ENCODE assay signal across 7 mouse cellular contexts in genomic region chr17:34152923-34153322, GRCm38 (mm10). TPM values are rescaled to one million over a fixed set of nuclear protein-coding genes. Genes with fewer than 3 reads are reported as not detected.
A peak's percentile ranks its signal among the peaks of the same experiment; 100 is the strongest.
DNase-seq lines count a peak whose midpoint lies in the region; ATAC-seq and TF ChIP-seq lines count a peak whose summit lies in the region.

Gene H2-DMb1 (plus strand): TSS chr17:34153072.

- H3K36me3 ChIP-seq in limb, embryonic 11.5 days (ENCODE audit: control insufficient read depth, insufficient read depth, low read length): no peaks in the 10 kb centered on the region
- no peaks in the 10 kb centered on the region for H3K36me3 ChIP-seq in limb, embryonic 10.5 days
- H3K36me3 ChIP-seq in kidney, postnatal 0 days (ENCODE audit: insufficient read depth, low read length): no peaks in the 10 kb centered on the region

- 72% methylated on average over 4 of the region's 4 CpGs for WGBS in limb, embryonic 11.5 days
- 61% methylated on average over 4 of the region's 4 CpGs for WGBS in limb, embryonic 10.5 days
- WGBS in kidney, postnatal 0 days: 49% methylated on average over 4 of the region's 4 CpGs

- H3K4me2 ChIP-seq in limb, embryonic 11.5 days (ENCODE audit: low read depth, severe bottlenecking): no peak within 1 kb of the TSS
- peak within 1 kb of the TSS; percentile 36 for H3K4me2 ChIP-seq in kidney, postnatal 0 days (ENCODE audit: low read length)

- intact Hi-C loops in gastrocnemius, postnatal 36 days (cut with DNase I): no loop called here

- no peak within 1 kb of the TSS for H3K4me3 ChIP-seq in limb, embryonic 11.5 days (ENCODE audit: low read depth, low read length)
- H3K4me3 ChIP-seq in limb, embryonic 10.5 days: no peak within 1 kb of the TSS
- H3K4me3 ChIP-seq in brown adipose tissue, adult 24 weeks (ENCODE audit: insufficient read depth, low read depth, low read length): peak within 1 kb of the TSS; percentile 43
- no peak within 1 kb of the TSS for H3K4me3 ChIP-seq in kidney, postnatal 0 days (replicated peaks; ENCODE audit: low read depth, low read length)

- no peak for ATAC-seq in limb, embryonic 11.5 days (ENCODE audit: insufficient number of reproducible peaks, low FRiP score, low TSS enrichment, low read depth)
- ATAC-seq in kidney, postnatal 0 days (replicated peaks; ENCODE audit: low FRiP score, low read depth): peak; percentile 88

- no peaks in the 10 kb centered on the region for H3K9me3 ChIP-seq in limb, embryonic 11.5 days (ENCODE audit: control insufficient read depth, low read length)
- H3K9me3 ChIP-seq in limb, embryonic 10.5 days (replicated peaks): no peaks in the 10 kb centered on the region
- H3K9me3 ChIP-seq in kidney, postnatal 0 days (replicated peaks; ENCODE audit: low read length): no peaks in the 10 kb centered on the region

- H3K27me3 ChIP-seq in limb, embryonic 11.5 days (ENCODE audit: control insufficient read depth, insufficient read depth, low read length): no peaks in the 10 kb centered on the region
- H3K27me3 ChIP-seq in limb, embryonic 10.5 days (ENCODE audit: low read depth, poor library complexity, severe bottlenecking): peaks cover 7% of the 10 kb centered on the region; the same call in 1 of the 2 replicates
- H3K27me3 ChIP-seq in kidney, postnatal 0 days (ENCODE audit: insufficient read depth, low read length): no peaks in the 10 kb centered on the region

- H3K4me1 ChIP-seq in limb, embryonic 11.5 days (ENCODE audit: control insufficient read depth, insufficient read depth, low read length): no peaks in the 10 kb centered on the region
- H3K4me1 ChIP-seq in limb, embryonic 10.5 days: no peaks in the 10 kb centered on the region
- H3K4me1 ChIP-seq in brown adipose tissue, adult 24 weeks (ENCODE audit: control insufficient read depth, insufficient read depth, insufficient read length, low read length): no peaks in the 10 kb centered on the region
- no peaks in the 10 kb centered on the region for H3K4me1 ChIP-seq in kidney, postnatal 0 days (replicated peaks; ENCODE audit: insufficient read depth, low read length)

- no peak for TF ChIP-seq CTCF in kidney, postnatal 0 days (IDR thresholded peaks at IDR 0.05; ENCODE audit: low read depth)

- H3K27ac ChIP-seq in limb, embryonic 11.5 days (replicated peaks; ENCODE audit: low read depth, low read length): no peak within 1 kb of the TSS
- H3K27ac ChIP-seq in limb, embryonic 10.5 days: no peak within 1 kb of the TSS
- H3K27ac ChIP-seq in brown adipose tissue, adult 24 weeks (replicated peaks; ENCODE audit: low read depth, low read length): peak within 1 kb of the TSS; percentile 29; the same call in 1 of the 2 replicates
- no peak within 1 kb of the TSS for H3K27ac ChIP-seq in kidney, postnatal 0 days

- DNase-seq in limb, embryonic 11.5 days (ENCODE audit: low spot score): peak; percentile 28
- DNase-seq in limb, embryonic 10.5 days (ENCODE audit: low spot score): no peak
- DNase-seq in MN1 (ENCODE audit: low spot score): peak; percentile 77
- DNase-seq in kidney, postnatal 0 days (ENCODE audit: low spot score): peak; percentile 91
- peak; percentile 39 for DNase-seq in retina, adult 2 months (ENCODE audit: low read depth, low spot score)
- DNase-seq in gastrocnemius, postnatal 36 days: no peak

- no peak within 1 kb of the TSS for H3K9ac ChIP-seq in limb, embryonic 11.5 days (ENCODE audit: low read length)
- H3K9ac ChIP-seq in kidney, postnatal 0 days (ENCODE audit: low read depth, low read length): no peak within 1 kb of the TSS

RNA-seq across cellular contexts. Expression of gene H2-DMb1, which starts in this region (rescaled TPM):
- polyA plus RNA-seq in limb, embryonic 11.5 days (2014; fragmentation: Nextera tagmentation; extraction: Ambion mirVana): 0.45 and 0.61 TPM in 2 replicates
- 0.18 and 0.51 TPM in 2 replicates for polyA plus RNA-seq in limb, embryonic 10.5 days (2016; fragmentation: Nextera tagmentation; extraction: Ambion mirVana)
- 11.1 and 14.7 TPM in 2 replicates for polyA plus RNA-seq in brown adipose tissue, adult 24 weeks (2012; ENCODE audit: insufficient read depth, insufficient read length, missing spikeins)
- polyA plus RNA-seq in kidney, postnatal 0 days (2015; fragmentation: Nextera tagmentation; extraction: Ambion mirVana): 12.9 and 13.5 TPM in 2 replicates
- 1 to 10 TPM in 1 of 2 experiments, under 1 TPM in 1; 0.71 to 1.2 TPM for total RNA-seq in gastrocnemius, postnatal 36 days (2021)

Comparison
In these comparisons a context has a peak if more than half of its experiments do, and no peak if none do; other contexts are left out.
1. Peak in DNase-seq in limb, embryonic 11.5 days; RNA of the gene not detected or under 1 TPM.
2. DNase-seq: peak in MN1 (single experiment), kidney, postnatal 0 days (single experiment) and retina, adult 2 months (single experiment); none in limb, embryonic 10.5 days (single experiment) and gastrocnemius, postnatal 36 days (0 of 2).